Mouse (Mus musculus): ENCODE results near the gene Lrmda. TPM values are rescaled to one million over a fixed set of nuclear protein-coding genes. Genes with fewer than 3 reads are reported as not detected.

Lrmda gene
- polyA plus RNA-seq, 1 experiment from 2014 or later = 0.23 TPM

DNA sequence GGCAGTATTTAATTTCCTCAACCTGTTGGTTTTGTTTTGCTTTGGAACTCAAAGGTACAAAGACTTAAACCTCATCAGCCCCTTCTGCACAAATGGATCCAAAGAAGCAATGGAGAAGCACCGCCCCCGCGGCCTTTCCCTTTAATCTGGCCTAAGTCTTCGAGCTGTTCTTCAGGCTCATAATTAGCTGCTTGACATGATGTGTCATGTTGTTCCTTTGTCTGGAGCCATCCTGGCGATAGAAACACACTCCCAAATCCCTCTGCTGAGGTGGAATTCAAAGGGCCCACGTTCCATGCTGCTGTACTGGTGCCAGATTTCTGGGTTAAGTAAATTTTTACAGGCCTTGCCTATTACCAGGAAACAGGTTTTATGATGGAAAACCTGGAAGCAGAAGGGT lies 263.3 kb downstream of the Lrmda start:
- Histone ChIP-seq H3K4me3 (ENCODE audit: low read depth, low read length) (no peak overlapping the region), H3K9ac (ENCODE audit: low read length) (no peak overlapping the region), H3K27ac (ENCODE audit: low read depth, low read length) (no peak overlapping the region), H3K9me3 (ENCODE audit: control insufficient read depth, low read length) (no peaks in the 10 kb centered on the region), H3K27me3 (ENCODE audit: control insufficient read depth, insufficient read depth, low read length) (no peaks in the 10 kb centered on the region; the same call in 1 of the 2 replicates), H3K4me1 (ENCODE audit: control insufficient read depth, insufficient read depth, low read length) (peaks cover 2% of the 10 kb centered on the region; the same call in 1 of the 2 replicates), H3K36me3 (ENCODE audit: control insufficient read depth, insufficient read depth, low read length) (no peaks in the 10 kb centered on the region), H3K4me2 (no peak overlapping the region)
- ATAC-seq (ENCODE audit: low FRiP score) (no peak), DNase-seq (ENCODE audit: low spot score, missing footprints) (peak; percentile 86)
- WGBS = 15% methylated on average over 6 of the region's 6 CpGs

DNA sequence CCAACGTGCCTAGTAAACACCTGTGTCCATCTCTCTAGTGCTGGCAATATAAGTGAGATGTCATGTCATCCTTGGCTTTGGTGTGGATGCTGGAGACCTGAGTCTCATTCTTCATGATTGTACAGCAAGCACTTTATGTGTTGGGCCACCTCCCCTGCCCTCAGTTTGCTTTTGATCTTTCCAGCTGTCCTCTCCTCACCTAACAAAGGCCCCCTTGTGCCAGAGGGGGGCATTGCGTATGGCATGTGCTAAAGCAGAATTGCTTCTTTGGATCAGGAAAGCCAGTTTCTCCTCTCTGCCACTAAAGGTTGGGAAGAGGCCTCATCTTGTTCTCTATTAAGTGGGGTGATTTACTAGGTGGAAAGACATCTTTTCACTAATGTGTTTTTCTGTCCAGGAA lies 264.2 kb downstream of the Lrmda start:
- H3K27ac ChIP-seq (ENCODE audit: low read depth, low read length) = no peak overlapping the region
- ATAC-seq (ENCODE audit: low FRiP score) = no peak
- no peaks in the 10 kb centered on the region; the same call in 1 of the 2 replicates for H3K27me3 ChIP-seq (ENCODE audit: control insufficient read depth, insufficient read depth, low read length)
- H3K36me3 ChIP-seq (ENCODE audit: control insufficient read depth, insufficient read depth, low read length) = no peaks in the 10 kb centered on the region
- H3K4me2 ChIP-seq = no peak overlapping the region
- H3K9me3 ChIP-seq (ENCODE audit: control insufficient read depth, low read length) = no peaks in the 10 kb centered on the region
- WGBS = 58% methylated on average over 2 of the region's 2 CpGs
- H3K9ac ChIP-seq (ENCODE audit: low read length) = no peak overlapping the region
- H3K4me3 ChIP-seq (ENCODE audit: low read depth, low read length) = no peak overlapping the region
- DNase-seq (ENCODE audit: low spot score, missing footprints) = no peak
- peaks cover 2% of the 10 kb centered on the region; the same call in 1 of the 2 replicates for H3K4me1 ChIP-seq (ENCODE audit: control insufficient read depth, insufficient read depth, low read length)

DNA sequence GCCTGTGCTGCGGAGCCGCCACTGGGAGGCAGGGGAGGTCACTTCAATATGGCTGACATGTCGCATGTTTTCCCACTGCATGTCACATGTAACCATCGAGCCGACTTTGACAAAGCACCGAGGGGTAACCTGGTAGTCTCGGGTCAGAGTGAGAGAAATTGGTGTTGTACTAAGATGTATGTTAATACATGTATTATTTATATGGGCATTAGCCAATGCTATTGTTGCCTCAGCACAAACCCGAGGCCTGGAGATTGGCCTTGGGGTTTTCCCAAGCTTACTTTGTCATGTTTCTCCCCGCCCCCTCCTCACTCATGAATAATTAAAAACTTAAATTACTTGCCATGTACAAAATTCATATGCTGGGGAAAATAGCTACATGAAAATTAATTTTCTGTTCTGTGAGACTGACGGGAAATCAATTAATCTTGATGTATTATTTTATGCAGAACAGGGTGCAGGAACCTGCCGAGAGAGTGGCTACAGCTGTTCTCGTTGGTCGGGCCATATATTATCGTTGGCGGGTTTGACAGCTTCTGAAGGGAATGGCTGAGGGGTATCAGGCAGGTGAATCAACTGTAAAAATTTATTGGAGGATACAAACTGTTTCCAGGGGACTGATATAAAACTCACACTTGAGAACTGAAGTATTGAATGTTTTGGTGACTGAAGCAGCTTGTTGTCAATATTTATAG lies 265.5 kb downstream of the Lrmda start:
- no peak for ATAC-seq (ENCODE audit: low FRiP score)

DNA sequence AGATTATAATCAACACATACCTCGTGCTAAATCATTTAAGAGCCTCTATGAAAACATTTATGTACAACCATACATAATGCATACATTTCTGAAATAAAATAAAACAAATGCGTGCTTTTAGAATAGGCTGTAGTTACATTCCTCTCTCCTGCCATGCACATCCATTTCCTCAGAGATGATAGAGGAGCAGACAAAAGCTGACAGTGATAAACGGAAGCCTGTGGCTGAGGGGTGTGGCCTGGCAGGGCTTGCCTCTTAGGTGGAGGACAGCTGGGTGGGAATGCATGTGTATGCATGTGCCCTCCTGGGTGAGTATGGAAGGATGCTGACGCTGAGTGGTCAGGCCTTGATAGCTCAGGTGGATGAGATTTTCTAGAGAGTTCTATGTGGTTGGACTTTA lies 266.3 kb downstream of the Lrmda start:
- Histone ChIP-seq H3K4me1 (ENCODE audit: control insufficient read depth, insufficient read depth, low read length) (peaks cover 2% of the 10 kb centered on the region; the same call in 1 of the 2 replicates), H3K36me3 (ENCODE audit: control insufficient read depth, insufficient read depth, low read length) (no peaks in the 10 kb centered on the region), H3K4me2 (no peak overlapping the region), H3K27me3 (ENCODE audit: control insufficient read depth, insufficient read depth, low read length) (no peaks in the 10 kb centered on the region; the same call in 1 of the 2 replicates), H3K9me3 (ENCODE audit: control insufficient read depth, low read length) (no peaks in the 10 kb centered on the region), H3K27ac (ENCODE audit: low read depth, low read length) (no peak overlapping the region), H3K4me3 (ENCODE audit: low read depth, low read length) (no peak overlapping the region), H3K9ac (ENCODE audit: low read length) (no peak overlapping the region)
- 75% methylated on average over 4 of the region's 4 CpGs for WGBS
- peak; percentile 60 for DNase-seq (ENCODE audit: low spot score, missing footprints)
- ATAC-seq (ENCODE audit: low FRiP score) = no peak

More for the DNA sequence above, 265.5 kb downstream of the Lrmda start:
- DNase-seq (ENCODE audit: low spot score, missing footprints) = no peak
- Histone ChIP-seq H3K27ac (ENCODE audit: low read depth, low read length) (no peak overlapping the region), H3K36me3 (ENCODE audit: control insufficient read depth, insufficient read depth, low read length) (no peaks in the 10 kb centered on the region), H3K4me3 (ENCODE audit: low read depth, low read length) (no peak overlapping the region), H3K9ac (ENCODE audit: low read length) (no peak overlapping the region), H3K27me3 (ENCODE audit: control insufficient read depth, insufficient read depth, low read length) (no peaks in the 10 kb centered on the region; the same call in 1 of the 2 replicates), H3K9me3 (ENCODE audit: control insufficient read depth, low read length) (no peaks in the 10 kb centered on the region), H3K4me1 (ENCODE audit: control insufficient read depth, insufficient read depth, low read length) (peaks cover 2% of the 10 kb centered on the region; the same call in 1 of the 2 replicates), H3K4me2 (no peak overlapping the region)
- 85% methylated on average over 15 of the region's 15 CpGs for WGBS

DNA sequence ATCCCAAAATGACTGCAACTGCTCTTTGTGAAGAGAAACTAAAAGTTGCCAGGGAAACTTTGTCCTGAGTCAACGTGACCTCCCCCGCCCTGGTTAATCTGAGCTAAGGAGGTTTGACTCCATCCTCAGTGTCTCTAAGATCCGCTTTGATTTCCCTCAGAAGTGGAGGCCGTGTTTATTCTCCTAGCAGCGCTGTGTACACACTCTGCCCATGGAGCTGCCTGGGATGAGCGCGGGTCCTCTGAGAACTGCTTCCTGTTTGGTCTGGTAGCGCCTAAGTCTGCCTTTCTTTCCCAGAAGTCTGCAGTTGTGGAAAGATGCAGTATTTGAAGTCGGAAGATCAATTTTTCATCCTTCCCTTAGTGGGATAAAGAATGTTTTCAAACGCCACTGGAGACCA lies 268.7 kb downstream of the Lrmda start:
- H3K27ac ChIP-seq (ENCODE audit: low read depth, low read length) = no peak overlapping the region
- 36% methylated on average over 10 of the region's 10 CpGs for WGBS
- no peaks in the 10 kb centered on the region; the same call in 1 of the 2 replicates for H3K27me3 ChIP-seq (ENCODE audit: control insufficient read depth, insufficient read depth, low read length)
- ATAC-seq (ENCODE audit: low FRiP score) (0 out of 2 replicates have a peak, but pooled peaks have one; percentile 42), DNase-seq (ENCODE audit: low spot score, missing footprints) (peak; percentile 79)
- H3K9ac ChIP-seq (ENCODE audit: low read length) = no peak overlapping the region
- no peaks in the 10 kb centered on the region for H3K9me3 ChIP-seq (ENCODE audit: control insufficient read depth, low read length)
- H3K36me3 ChIP-seq (ENCODE audit: control insufficient read depth, insufficient read depth, low read length) = no peaks in the 10 kb centered on the region
- no peak overlapping the region for H3K4me3 ChIP-seq (ENCODE audit: low read depth, low read length)
- H3K4me1 ChIP-seq (ENCODE audit: control insufficient read depth, insufficient read depth, low read length) = peaks cover under 1% of the 10 kb centered on the region; the same call in 1 of the 2 replicates
- H3K4me2 ChIP-seq = no peak overlapping the region

DNA sequence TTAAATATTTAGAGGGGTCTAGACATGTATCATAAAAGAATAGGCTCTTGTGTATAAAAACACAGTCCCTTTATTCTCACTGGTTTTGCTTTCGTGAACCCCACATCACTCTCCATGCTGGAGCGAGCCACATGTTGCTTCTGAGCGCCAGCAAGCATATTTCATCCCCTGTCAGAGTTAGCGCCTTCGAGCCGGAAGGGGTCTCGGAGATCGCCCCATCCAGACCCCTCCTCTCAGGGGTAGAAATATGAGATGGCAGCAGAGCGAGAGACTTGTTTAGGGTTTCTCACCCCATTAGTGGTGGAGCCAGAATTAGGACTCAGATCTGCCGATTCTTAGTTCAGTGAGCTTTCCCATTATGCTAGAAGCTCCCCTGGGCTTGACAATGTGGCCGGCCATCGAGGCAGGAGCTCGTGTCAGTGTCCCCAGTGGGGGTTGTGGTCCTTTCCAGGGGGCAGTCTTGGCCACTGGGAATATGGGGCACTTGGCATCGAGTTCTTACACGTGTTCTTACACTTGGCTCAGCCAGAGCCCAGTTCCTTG lies 269.9 kb downstream of the Lrmda start:
- no peaks in the 10 kb centered on the region for H3K9me3 ChIP-seq (ENCODE audit: control insufficient read depth, low read length)
- H3K9ac ChIP-seq (ENCODE audit: low read length) = no peak overlapping the region
- no peak overlapping the region for H3K27ac ChIP-seq (ENCODE audit: low read depth, low read length)
- DNase-seq (ENCODE audit: low spot score, missing footprints) = peak; percentile 78
- H3K4me1 ChIP-seq (ENCODE audit: control insufficient read depth, insufficient read depth, low read length) = no peaks in the 10 kb centered on the region
- no peak overlapping the region for H3K4me2 ChIP-seq
- 85% methylated on average over 15 of the region's 15 CpGs for WGBS
- no peaks in the 10 kb centered on the region for H3K36me3 ChIP-seq (ENCODE audit: control insufficient read depth, insufficient read depth, low read length)
- no peaks in the 10 kb centered on the region; the same call in 1 of the 2 replicates for H3K27me3 ChIP-seq (ENCODE audit: control insufficient read depth, insufficient read depth, low read length)
- ATAC-seq (ENCODE audit: low FRiP score) = no peak
- no peak overlapping the region for H3K4me3 ChIP-seq (ENCODE audit: low read depth, low read length)

DNA sequence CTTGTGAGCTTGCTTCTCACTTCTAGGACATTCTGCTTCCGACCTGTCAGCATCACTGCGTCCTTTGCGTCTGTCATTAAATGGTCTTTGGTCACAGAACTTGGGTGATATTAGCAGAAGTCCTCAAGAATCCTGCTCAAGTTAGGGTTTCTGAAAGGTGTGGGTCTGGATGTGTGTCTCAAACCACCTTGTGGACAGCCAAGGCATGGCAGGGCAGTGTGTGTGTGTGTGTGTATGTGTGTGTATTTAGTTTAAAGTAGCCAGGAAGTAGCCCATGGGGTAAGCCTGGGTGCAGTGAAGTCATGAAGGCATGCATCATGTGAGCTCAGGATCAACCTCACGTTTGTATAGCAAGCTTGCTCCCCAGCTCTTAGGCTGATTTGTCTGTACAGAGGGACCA lies 274.9 kb downstream of the Lrmda start:
- Histone ChIP-seq H3K9me3 (ENCODE audit: control insufficient read depth, low read length) (no peaks in the 10 kb centered on the region), H3K27me3 (ENCODE audit: control insufficient read depth, insufficient read depth, low read length) (no peaks in the 10 kb centered on the region; the same call in 1 of the 2 replicates)
- 83% methylated on average over 4 of the region's 4 CpGs for WGBS

DNA sequence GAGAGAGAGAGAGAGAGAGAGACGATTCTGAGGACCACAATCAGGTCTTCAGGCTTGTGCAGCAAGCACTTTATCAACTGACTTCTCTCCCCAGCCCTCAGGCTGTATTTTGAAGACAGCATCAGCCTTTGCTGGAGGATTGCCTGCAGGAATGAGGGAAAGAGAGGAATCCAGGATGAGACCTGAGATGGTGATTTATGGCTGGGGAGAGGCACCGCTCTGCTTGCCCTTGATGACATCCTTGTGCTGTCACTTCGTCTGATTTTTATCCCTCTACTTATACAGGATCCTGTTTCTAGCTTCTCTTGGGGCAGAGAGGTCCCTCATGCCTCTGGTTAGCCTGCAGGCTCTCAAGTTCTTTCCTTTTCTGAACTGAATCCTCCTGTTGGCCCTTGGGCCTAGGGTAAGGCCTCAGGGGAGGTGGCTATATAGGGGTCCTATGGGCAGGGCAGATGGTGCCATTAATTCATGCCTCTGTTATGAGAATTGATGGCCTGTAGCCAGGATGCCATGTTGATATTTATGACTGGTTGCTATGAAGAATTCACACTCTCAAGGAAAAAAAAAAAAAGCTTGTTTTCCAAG lies 277.2 kb downstream of the Lrmda start:
- no peaks in the 10 kb centered on the region for H3K36me3 ChIP-seq (ENCODE audit: control insufficient read depth, insufficient read depth, low read length)
- WGBS = 77% methylated on average over 3 of the region's 3 CpGs

More for the DNA sequence above, 274.9 kb downstream of the Lrmda start:
- H3K4me2 ChIP-seq = no peak overlapping the region
- H3K36me3 ChIP-seq (ENCODE audit: control insufficient read depth, insufficient read depth, low read length) = no peaks in the 10 kb centered on the region
- ATAC-seq (ENCODE audit: low FRiP score) = no peak
- no peak overlapping the region for H3K4me3 ChIP-seq (ENCODE audit: low read depth, low read length)
- DNase-seq (ENCODE audit: low spot score, missing footprints) = no peak
- no peak overlapping the region for H3K27ac ChIP-seq (ENCODE audit: low read depth, low read length)
- H3K9ac ChIP-seq (ENCODE audit: low read length) = no peak overlapping the region
- no peaks in the 10 kb centered on the region for H3K4me1 ChIP-seq (ENCODE audit: control insufficient read depth, insufficient read depth, low read length)

DNA sequence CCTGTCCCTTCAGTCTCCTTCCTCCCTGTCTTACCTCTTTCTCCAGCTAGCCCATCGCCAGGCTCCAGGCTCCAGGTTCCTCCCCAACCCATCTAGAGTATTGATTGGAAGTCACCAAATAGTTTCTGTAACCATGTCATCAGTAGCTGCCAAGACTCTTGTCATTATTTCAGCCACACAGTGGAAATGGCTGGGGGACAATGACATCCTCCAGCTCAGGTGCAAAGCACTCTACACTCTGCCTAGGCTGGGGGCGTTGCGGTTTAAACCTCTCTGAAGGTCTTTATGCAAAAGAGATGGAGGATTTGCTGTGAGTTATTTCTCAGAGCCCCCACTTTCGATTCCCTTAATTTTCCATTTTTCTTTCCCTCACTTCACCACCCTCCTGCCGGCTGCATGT lies 287.2 kb downstream of the Lrmda start:
- H3K9ac ChIP-seq (ENCODE audit: low read length) = no peak overlapping the region
- WGBS = 79% methylated on average over 5 of the region's 5 CpGs

More for the DNA sequence above, 277.2 kb downstream of the Lrmda start:
- Histone ChIP-seq H3K4me3 (ENCODE audit: low read depth, low read length) (no peak overlapping the region), H3K9ac (ENCODE audit: low read length) (no peak overlapping the region), H3K27ac (ENCODE audit: low read depth, low read length) (no peak overlapping the region), H3K4me2 (no peak overlapping the region), H3K9me3 (ENCODE audit: control insufficient read depth, low read length) (no peaks in the 10 kb centered on the region), H3K27me3 (ENCODE audit: control insufficient read depth, insufficient read depth, low read length) (no peaks in the 10 kb centered on the region; the same call in 1 of the 2 replicates), H3K4me1 (ENCODE audit: control insufficient read depth, insufficient read depth, low read length) (no peaks in the 10 kb centered on the region)
- ATAC-seq (ENCODE audit: low FRiP score) (no peak), DNase-seq (ENCODE audit: low spot score, missing footprints) (no peak)

More for the DNA sequence above, 287.2 kb downstream of the Lrmda start:
- Histone ChIP-seq H3K36me3 (ENCODE audit: control insufficient read depth, insufficient read depth, low read length) (no peaks in the 10 kb centered on the region), H3K4me2 (no peak overlapping the region), H3K9me3 (ENCODE audit: control insufficient read depth, low read length) (no peaks in the 10 kb centered on the region), H3K4me3 (ENCODE audit: low read depth, low read length) (no peak overlapping the region), H3K27ac (ENCODE audit: low read depth, low read length) (no peak overlapping the region), H3K27me3 (ENCODE audit: control insufficient read depth, insufficient read depth, low read length) (no peaks in the 10 kb centered on the region), H3K4me1 (ENCODE audit: control insufficient read depth, insufficient read depth, low read length) (no peaks in the 10 kb centered on the region)
- no peak for ATAC-seq (ENCODE audit: low FRiP score)
- no peak for DNase-seq (ENCODE audit: low spot score, missing footprints)

Data from midbrain, embryonic 11.5 days (tissue).